Mouse (Mus musculus) kidney, embryonic 14.5 days (tissue): ENCODE data around the gene Ank3. TPM values are rescaled to one million over a fixed set of nuclear protein-coding genes. Genes with fewer than 3 reads are reported as not detected.

Source experiments
- ATAC-seq: fragments of 200-750 bp; cut with Nextera tagmentation; 2 replicates; pipeline ENCODE4 v1.8.0; 2017; ENCODE audit warnings: moderate number of reproducible peaks, mild to moderate bottlenecking, moderate TSS enrichment, moderate library complexity; ENCODE audit not compliant: low FRiP score, low TSS enrichment
- H3K27ac ChIP-seq: fragments of 300-500 bp; sonication (generic); 2 replicates; pipeline ENCODE4 v1.5.1; 2014; ENCODE audit warnings: low read depth, mild to moderate bottlenecking, low read length, moderate library complexity, mixed read lengths
- H3K27me3 ChIP-seq: fragments of 300-500 bp; sonication (generic); 2 replicates; pipeline ENCODE4 v1.6.1; 2014; ENCODE audit warnings: mild to moderate bottlenecking, low read length; ENCODE audit not compliant: control insufficient read depth, insufficient read depth
- H3K36me3 ChIP-seq: fragments of 300-500 bp; sonication (generic); 2 replicates; pipeline ENCODE4 v1.6.1; 2014; ENCODE audit warnings: low read length, mixed read lengths; ENCODE audit not compliant: control insufficient read depth, insufficient read depth
- H3K4me1 ChIP-seq: fragments of 300-500 bp; sonication (generic); 2 replicates; pipeline ENCODE4 v1.6.1; 2014; ENCODE audit warnings: low read length, mixed read lengths; ENCODE audit not compliant: control insufficient read depth, insufficient read depth
- H3K4me2 ChIP-seq: fragments of 300-500 bp; sonication (generic); replicated peaks from 2 replicates; pipeline ENCODE4 v1.6.1; 2014; ENCODE audit warnings: low read depth, mild to moderate bottlenecking, low read length
- H3K4me3 ChIP-seq: fragments of 300-500 bp; sonication (generic); 2 replicates; pipeline ENCODE4 v1.5.1; 2014; ENCODE audit warnings: mild to moderate bottlenecking, low read length
- H3K9ac ChIP-seq: fragments of 300-500 bp; sonication (generic); 2 replicates; pipeline ENCODE4 v1.6.1; 2014; ENCODE audit warnings: low read depth, mild to moderate bottlenecking, low read length, moderate library complexity
- H3K9me3 ChIP-seq: fragments of 300-500 bp; sonication (generic); 2 replicates; pipeline ENCODE4 v1.6.1; 2016; ENCODE audit warnings: low read length; ENCODE audit not compliant: control insufficient read depth
- WGBS: fragments of 180-500 bp; shearing (Covaris S2); extraction: QIAGEN DNeasy Blood & Tissue Kit; methylation state at CpG from one replicate; pipeline ENCODE4 v1.1.7; 2014; 5-methylcytosine and 5-hydroxymethylcytosine counted together
- polyA plus RNA-seq: library from polyadenylated mRNA; unstranded; fragments of >200 nt; fragmentation: Nextera tagmentation; extraction: Ambion mirVana; gene quantifications from 2 replicates; pipeline ENCODE4 v1.2.1, GENCODE M21; 2014

Ank3 gene
- polyA plus RNA-seq, 1 experiment from 2014 or later = 48.9 TPM

GRCm38 (mm10) chr10:69777736-69778135 lies 379.2 kb downstream of the Ank3 start:
- Histone ChIP-seq H3K27ac (no peak overlapping the region), H3K9ac (no peak overlapping the region), H3K27me3 (no peaks in the 10 kb centered on the region), H3K4me1 (no peaks in the 10 kb centered on the region), H3K9me3 (no peaks in the 10 kb centered on the region), H3K36me3 (no peaks in the 10 kb centered on the region), H3K4me2 (no peak overlapping the region), H3K4me3 (no peak overlapping the region)
- ATAC-seq = no peak
- WGBS = 85% methylated on average over 11 of the region's 11 CpGs

- no peak for ATAC-seq
- WGBS = 78% methylated on average over 3 of the region's 3 CpGs
- Histone ChIP-seq H3K4me1 (no peaks in the 10 kb centered on the region), H3K9me3 (no peaks in the 10 kb centered on the region), H3K4me2 (no peak overlapping the region), H3K27me3 (no peaks in the 10 kb centered on the region), H3K36me3 (no peaks in the 10 kb centered on the region), H3K27ac (no peak overlapping the region), H3K4me3 (no peak overlapping the region), H3K9ac (no peak overlapping the region)
These were observed 380.7 kb downstream of the Ank3 start for GRCm38 (mm10) chr10:69779246-69779645.

- WGBS = 28% methylated on average over 8 of the region's 8 CpGs
- Histone ChIP-seq H3K4me2 (no peak overlapping the region), H3K36me3 (no peaks in the 10 kb centered on the region), H3K4me1 (0 out of 2 replicates have a peak, but pooled peaks cover 4% of the 10 kb centered on the region), H3K9me3 (no peaks in the 10 kb centered on the region), H3K9ac (no peak overlapping the region), H3K4me3 (no peak overlapping the region), H3K27ac (no peak overlapping the region), H3K27me3 (no peaks in the 10 kb centered on the region)
- ATAC-seq = no peak
These were observed 382.9 kb downstream of the Ank3 start for GRCm38 (mm10) chr10:69781491-69781890.

DNA sequence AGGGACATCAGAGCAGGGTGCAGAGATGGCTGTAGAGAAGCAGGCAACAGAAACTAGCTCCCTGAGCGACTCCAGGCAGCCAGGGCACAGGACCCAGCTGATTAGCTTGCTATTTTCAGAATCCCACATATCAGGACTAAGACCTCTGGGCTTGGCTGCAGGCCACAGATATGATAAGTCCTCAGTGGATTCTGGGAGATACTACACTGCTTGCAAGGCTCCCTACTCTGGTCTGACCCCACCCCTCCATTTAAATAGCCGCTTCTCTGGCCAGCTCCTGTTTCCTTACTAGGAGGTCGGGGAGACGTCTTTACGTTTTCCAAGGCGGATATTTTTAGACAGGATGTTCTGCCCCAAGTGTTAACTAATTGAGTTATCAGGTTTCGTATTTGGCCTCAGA lies 386.7 kb downstream of the Ank3 start:
- no peak overlapping the region for H3K4me3 ChIP-seq
- 11% methylated on average over 7 of the region's 7 CpGs for WGBS
- no peak for ATAC-seq

DNA sequence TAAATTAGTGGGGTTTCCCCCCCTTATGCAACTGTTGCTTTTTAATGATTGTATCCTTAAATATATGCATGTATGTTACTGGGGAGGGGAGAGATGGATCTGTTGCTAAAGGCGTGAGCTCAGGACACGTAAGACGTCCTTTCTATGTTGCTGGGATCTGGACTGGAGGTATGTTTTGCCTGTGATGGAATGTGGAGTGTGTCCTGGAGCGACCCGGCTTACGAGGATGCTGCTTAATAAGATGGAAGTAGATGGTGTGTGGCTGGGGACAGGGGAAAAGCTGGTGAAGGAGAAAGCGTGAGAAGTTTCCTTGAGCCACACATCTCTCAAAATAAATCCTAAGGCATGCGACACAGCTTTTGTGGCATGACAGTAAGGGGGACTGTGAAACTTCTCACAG lies 387.1 kb downstream of the Ank3 start:
- Histone ChIP-seq H3K27me3 (no peaks in the 10 kb centered on the region), H3K9ac (no peak overlapping the region), H3K36me3 (no peaks in the 10 kb centered on the region), H3K27ac (no peak overlapping the region), H3K4me1 (0 out of 2 replicates have a peak, but pooled peaks cover 12% of the 10 kb centered on the region), H3K9me3 (no peaks in the 10 kb centered on the region), H3K4me3 (no peak overlapping the region), H3K4me2 (peak overlapping the region; percentile 22)
- 67% methylated on average over 8 of the region's 8 CpGs for WGBS
- no peak for ATAC-seq

More for the DNA sequence above, 386.7 kb downstream of the Ank3 start:
- Histone ChIP-seq H3K9ac (no peak overlapping the region), H3K4me2 (peak overlapping the region; percentile 22), H3K9me3 (no peaks in the 10 kb centered on the region), H3K36me3 (no peaks in the 10 kb centered on the region), H3K27me3 (no peaks in the 10 kb centered on the region), H3K4me1 (0 out of 2 replicates have a peak, but pooled peaks cover 12% of the 10 kb centered on the region), H3K27ac (no peak overlapping the region)

DNA sequence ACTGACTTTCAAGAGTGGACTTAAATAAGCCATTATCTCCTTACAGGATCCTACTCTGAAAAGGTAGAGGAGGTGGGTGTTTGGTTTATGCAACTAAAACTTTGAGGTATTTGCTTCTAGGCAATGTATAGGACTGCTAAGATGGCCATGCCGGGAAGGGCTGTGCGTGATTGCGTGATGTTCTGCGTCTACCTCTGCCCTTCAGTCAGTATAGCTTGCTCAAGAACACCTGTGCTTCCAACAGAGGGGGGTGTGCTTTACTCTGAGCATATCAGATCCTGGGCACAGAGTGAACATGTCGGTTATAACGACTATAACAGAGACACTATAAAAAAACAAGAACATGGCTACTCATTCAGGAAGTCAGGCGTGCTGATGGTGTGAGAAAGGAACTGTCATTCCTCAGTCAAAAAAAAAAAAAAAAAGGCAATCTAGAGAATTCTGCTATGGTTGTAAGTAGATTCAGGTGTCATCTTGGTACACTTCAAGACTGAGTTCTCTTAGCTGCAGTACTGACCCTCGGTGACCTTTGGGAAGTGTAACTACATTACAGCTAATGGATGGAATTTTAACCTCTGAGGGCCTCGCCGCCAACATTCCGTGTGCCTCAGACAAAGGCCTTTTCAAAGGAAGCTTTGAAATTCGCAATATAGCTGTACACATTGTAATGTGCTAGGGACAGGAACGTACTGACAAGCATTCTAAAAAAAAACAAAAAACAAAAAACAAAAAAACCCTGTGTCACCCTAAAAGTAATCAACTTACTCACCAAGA lies 387.8 kb downstream of the Ank3 start:
- Histone ChIP-seq H3K36me3 (no peaks in the 10 kb centered on the region), H3K27me3 (no peaks in the 10 kb centered on the region), H3K27ac (no peak overlapping the region), H3K9ac (no peak overlapping the region), H3K9me3 (no peaks in the 10 kb centered on the region), H3K4me1 (0 out of 2 replicates have a peak, but pooled peaks cover 12% of the 10 kb centered on the region), H3K4me3 (no peak overlapping the region), H3K4me2 (no peak overlapping the region)
- WGBS = 60% methylated on average over 13 of the region's 13 CpGs
- no peak for ATAC-seq

GRCm38 (mm10) chr10:69787379-69787778 lies 388.8 kb downstream of the Ank3 start:
- Histone ChIP-seq H3K4me2 (no peak overlapping the region; the same call in 1 of the 2 replicates), H3K4me1 (0 out of 2 replicates have a peak, but pooled peaks cover 12% of the 10 kb centered on the region), H3K9me3 (no peaks in the 10 kb centered on the region), H3K9ac (no peak overlapping the region), H3K27me3 (no peaks in the 10 kb centered on the region), H3K4me3 (no peak overlapping the region), H3K36me3 (no peaks in the 10 kb centered on the region), H3K27ac (no peak overlapping the region)
- 54% methylated on average over 10 of the region's 10 CpGs for WGBS
- ATAC-seq = no peak

DNA sequence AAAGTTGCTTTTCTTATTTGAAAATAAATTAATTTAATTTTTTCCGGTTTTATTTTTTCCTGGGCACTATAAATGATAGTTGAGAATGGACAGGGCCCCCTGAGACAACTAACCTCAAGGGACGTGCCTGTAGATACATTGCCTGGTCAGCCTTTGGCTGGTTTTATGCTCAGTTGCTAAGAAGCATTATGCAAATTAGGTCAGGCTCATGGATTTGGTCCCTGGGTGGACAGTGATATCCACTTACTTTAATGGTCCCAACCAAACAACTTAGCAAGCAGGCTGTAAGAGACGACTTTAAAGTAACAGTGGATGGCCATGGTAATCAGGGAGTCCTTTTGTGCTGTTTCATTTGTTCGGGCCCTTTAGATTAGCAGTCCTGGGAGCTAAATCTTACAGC lies 392.0 kb downstream of the Ank3 start:
- H3K9me3 ChIP-seq = no peaks in the 10 kb centered on the region
- ATAC-seq = no peak
- no peak overlapping the region for H3K27ac ChIP-seq
- H3K4me1 ChIP-seq = 0 out of 2 replicates have a peak, but pooled peaks cover 8% of the 10 kb centered on the region
- H3K4me3 ChIP-seq = no peak overlapping the region
- no peaks in the 10 kb centered on the region for H3K36me3 ChIP-seq
- no peak overlapping the region for H3K4me2 ChIP-seq
- whole genome bisulfite sequencing = 65% methylated on average over 4 of the region's 4 CpGs
- H3K27me3 ChIP-seq = no peaks in the 10 kb centered on the region
- no peak overlapping the region for H3K9ac ChIP-seq

DNA sequence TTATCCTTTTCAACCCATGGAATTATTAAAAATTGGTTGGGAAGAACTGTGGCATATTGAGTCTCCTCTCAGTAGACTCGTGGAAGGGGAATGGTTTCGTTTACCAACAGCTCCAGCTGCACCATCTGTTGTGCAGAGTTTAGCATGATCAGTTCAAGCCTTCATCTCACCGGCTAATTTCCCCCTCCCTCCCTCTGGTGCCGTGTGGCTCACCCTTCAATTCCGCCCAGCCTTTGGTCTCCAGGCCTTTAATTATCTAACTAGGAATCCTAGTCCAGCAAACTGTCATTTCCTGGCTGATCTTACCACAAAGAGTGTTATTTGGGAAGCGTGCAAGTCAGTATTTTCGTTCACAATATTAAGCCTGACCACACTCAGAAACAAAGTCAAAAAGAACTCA lies 393.4 kb downstream of the Ank3 start:
- no peak overlapping the region for H3K9ac ChIP-seq
- no peak overlapping the region for H3K4me3 ChIP-seq
- H3K27ac ChIP-seq = no peak overlapping the region
- 0 out of 2 replicates have a peak, but pooled peaks cover 5% of the 10 kb centered on the region for H3K4me1 ChIP-seq
- no peaks in the 10 kb centered on the region for H3K27me3 ChIP-seq
- WGBS = 42% methylated on average over 7 of the region's 7 CpGs
- H3K4me2 ChIP-seq = no peak overlapping the region
- H3K9me3 ChIP-seq = no peaks in the 10 kb centered on the region
- no peaks in the 10 kb centered on the region for H3K36me3 ChIP-seq
- ATAC-seq = no peak
